Mouse (Mus musculus): ENCODE results near the gene N4bp3. TPM values are rescaled to one million over a fixed set of nuclear protein-coding genes. Genes with fewer than 3 reads are reported as not detected.
"Not testable (repeated sequence)": the region's sequence is repeated elsewhere in the genome, so short reads cannot be mapped to it uniquely, and the experiment has no call there.

N4bp3 gene
- total RNA-seq, 2 experiments from 2014 or later, result 11.8 to 15.0 TPM

- intact Hi-C loops (cut with DNase I), result loop anchor here (5.0 kb wide), 1 partner anchor 52 kb away; the partner anchor contains the start of gene 0610009B22Rik
- peak; percentile 95 to 97 for DNase-seq (ENCODE audit: low spot score in 2 of 2)
These were observed 14.9 kb downstream of the N4bp3 start, which contains the start of gene Rmnd5b for GRCm38 (mm10) chr11:51635525-51636322. TSS of gene Rmnd5b (minus strand) at chr11:51635896.

GRCm38 (mm10) chr11:51635127-51635524, 15.5 kb downstream of the N4bp3 start:
- intact Hi-C loops (cut with DNase I), result loop anchor here (5.0 kb wide), 1 partner anchor 52 kb away; the partner anchor contains the start of gene 0610009B22Rik
- DNase-seq (ENCODE audit: low spot score in 2 of 2), result no peak

DNA sequence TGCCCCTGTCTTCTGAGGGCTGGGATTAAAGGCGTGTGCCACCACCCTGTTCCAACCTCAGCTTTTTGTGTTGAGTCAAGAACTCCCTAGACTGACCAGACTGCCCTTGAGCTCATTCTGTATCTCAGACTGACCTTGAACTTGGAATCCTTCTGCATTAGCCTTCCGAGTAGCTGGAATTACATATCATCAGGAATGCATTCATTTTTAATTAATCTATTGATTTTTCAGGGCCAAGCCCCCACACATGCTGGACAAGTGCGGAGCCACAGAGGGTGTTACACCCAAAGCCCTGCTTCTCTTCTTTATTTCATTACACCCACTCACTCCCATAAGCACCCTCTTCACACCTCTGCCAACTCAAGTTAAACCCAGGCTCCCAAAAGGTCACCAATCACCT, 16.9 kb downstream of the N4bp3 start:
- intact Hi-C loops (cut with DNase I), result no loop called here

DNA sequence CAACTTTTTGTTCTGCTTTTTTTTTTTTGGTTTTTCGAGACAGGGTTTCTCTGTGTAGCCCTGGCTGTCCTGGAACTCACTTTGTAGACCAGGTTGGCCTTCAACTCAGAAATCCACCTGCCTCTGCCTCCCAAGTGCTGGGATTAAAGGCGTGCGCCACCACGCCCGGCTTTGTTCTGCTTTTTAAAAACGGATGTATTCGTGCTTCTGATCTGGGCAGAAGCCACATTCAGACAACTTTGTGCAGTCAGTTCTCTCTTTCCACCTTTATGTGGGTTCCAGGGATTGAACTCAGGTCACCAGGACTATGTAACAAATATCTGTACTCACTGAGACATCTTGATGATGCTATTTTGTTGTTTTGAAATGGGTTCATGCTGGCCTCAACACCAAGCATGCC, 17.4 kb downstream of the N4bp3 start:
- DNase-seq (ENCODE audit: low spot score in 2 of 2); intact Hi-C loops (cut with DNase I): not testable (repeated sequence)

More for the DNA sequence above, 16.9 kb downstream of the N4bp3 start:
- no peak for DNase-seq (ENCODE audit: low spot score in 2 of 2)

DNA sequence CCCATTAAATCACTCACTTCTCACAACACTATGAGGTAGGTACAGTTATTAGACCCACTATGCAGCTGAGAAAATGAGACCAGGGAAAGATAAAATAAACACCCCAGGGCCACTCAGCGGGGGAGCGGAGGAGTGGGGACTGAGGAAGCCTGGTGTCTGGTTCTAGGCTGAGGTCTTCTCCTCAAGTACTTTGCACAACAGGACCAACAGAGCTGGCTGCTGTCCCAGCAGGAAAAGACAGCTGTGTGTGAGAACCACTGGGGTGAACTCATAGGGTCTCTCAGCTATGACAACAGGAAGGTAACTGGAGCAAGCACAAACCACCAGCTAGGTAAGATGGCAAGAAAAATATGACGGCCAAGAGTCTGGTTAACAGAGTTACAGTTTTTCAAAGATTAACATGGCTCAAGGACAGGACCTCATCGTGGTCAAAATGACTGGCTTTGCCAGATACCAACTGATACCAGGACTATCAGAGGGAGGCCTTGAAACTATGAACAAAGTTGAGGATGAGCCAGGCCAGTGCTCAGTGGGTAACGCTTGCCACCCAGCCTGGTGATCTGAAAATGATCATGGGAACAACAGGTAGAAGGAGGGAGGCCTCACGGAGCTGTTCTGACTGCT, 18.4 kb downstream of the N4bp3 start:
- DNase-seq (ENCODE audit: low spot score in 2 of 2), result no peak
- intact Hi-C loops (cut with DNase I), result no loop called here

GRCm38 (mm10) chr11:51629651-51630314, 20.9 kb downstream of the N4bp3 start:
- intact Hi-C loops (cut with DNase I), result no loop called here
- DNase-seq (ENCODE audit: low spot score in 2 of 2), result peak; percentile 64 to 72

DNA sequence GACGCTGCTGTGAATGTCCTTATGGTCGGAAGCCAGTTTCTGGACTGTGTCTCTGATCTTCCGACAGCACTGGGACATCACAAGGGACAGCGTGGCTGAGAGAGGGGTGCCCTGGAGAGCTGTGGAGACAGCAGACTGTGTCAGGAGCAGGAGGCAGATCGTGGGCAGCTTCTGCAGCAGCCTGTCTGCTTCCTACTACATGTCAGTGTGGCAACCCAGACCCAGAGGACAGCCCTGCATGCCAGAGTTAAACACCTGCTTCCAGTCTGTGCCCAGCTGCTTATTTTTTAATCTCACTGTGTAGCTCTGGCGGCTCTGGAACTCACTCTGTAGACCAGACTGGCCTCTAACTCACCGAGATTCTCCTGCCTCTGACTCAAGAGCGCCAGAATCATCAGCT, 22.7 kb downstream of the N4bp3 start:
- intact Hi-C loops (cut with DNase I), result no loop called here
- no peak for DNase-seq (ENCODE audit: low spot score in 2 of 2)

DNA sequence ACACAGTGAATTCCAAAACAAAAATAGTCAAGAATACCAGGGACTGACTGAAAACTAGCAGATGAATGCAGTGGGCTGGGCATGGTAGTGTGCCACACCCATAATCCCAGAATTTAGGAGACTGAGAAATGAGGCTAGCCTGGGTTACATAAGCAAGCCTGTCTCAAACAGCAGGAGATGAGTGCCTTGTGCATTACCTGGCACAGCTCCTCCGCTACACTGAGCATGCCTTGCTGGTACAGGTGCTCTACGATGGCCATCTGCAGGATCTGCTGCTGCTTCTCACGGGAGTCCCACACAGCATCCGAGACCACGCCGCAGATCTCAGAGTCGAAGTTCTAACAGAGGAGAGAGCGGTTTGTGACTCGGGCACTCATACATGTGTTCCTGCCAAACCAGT, 23.2 kb downstream of the N4bp3 start:
- peak in 1 of 2 experiments; percentile 44 for DNase-seq (ENCODE audit: low spot score in 2 of 2)
- intact Hi-C loops (cut with DNase I), result no loop called here

DNA sequence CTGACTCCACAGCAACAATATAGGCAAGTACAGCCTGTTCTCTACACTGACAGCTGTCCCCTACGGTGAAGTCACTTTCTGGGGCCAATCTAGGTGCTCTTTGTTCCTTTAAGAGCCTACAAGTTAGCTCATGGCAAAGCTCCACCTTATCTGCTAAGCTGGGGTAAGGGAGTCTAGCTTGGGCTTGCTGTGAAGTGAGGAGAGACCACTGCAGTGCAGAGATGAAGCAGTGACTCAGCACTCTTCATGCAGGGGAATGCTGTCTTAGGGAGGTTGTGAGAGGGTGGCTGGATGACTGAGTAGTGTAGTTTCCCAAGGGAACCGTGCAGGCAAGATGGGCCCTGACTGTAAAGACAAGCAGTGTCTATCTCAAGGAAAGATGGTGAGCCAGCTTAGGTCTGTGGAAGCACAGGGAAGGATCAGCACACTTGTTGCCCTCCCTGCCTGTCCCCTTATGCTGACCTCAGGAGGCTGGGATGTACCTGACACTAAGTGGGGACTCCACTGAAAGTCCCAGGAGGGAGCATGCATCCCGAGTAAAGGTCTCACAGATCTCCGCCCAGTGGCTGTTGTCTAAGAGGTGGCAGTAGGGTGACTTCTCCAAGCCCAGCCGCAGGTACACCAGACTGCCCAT, 25.3 kb downstream of the N4bp3 start:
- intact Hi-C loops (cut with DNase I), result no loop called here
- no peak for DNase-seq (ENCODE audit: low spot score in 2 of 2)

DNA sequence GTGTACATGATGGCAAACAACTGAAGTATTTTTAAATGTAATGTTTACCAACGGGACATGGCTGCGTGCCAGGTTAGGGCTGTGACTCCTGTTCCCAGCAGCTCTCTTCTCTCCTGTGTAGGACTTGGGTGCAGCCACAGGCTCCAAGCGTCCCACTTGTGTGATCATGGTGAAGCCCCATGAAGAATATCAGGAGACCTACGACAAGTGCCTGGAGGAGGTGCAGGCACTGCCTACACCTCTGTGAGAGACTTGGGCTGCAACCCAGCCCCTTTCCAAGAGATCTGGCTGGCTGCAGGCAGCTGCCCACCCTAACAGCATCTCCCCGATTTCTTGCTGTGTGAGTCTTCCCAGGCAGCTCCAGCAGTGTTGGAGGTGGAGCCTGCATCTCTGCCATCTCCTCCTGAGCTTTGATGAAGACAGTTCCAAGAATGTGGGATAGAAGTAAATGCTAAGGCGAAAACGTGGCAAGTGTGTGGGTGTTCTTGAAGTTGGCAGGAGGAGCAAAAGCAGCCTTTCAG, 27.6 kb downstream of the N4bp3 start:
- intact Hi-C loops (cut with DNase I), result no loop called here
- DNase-seq (ENCODE audit: low spot score in 2 of 2), result peak; percentile 77 to 82

GRCm38 (mm10) chr11:51621776-51622175, 28.9 kb downstream of the N4bp3 start:
- no peak for DNase-seq (ENCODE audit: low spot score in 2 of 2)
- intact Hi-C loops (cut with DNase I), result no loop called here

DNA sequence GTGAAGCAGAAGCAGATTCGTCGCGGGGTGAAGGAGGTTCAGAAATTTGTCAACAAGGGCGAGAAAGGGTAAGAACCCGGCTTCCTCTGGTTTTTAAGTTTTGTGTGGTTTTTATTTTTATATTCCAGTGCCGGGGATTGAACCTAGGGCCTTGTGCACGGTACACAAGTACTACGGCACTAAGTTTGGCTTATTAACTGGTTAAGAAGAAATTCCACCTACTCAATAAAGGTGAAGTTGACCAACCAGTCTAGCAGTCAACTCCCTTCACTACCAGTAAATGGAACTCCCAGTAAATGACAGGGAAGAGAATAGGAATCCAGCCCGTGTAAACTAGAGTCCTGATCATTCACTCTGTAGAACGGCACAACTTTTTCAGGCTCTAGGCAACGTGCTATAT, 30.6 kb downstream of the N4bp3 start:
- intact Hi-C loops (cut with DNase I), result no loop called here
- DNase-seq (ENCODE audit: low spot score in 2 of 2), result no peak

GRCm38 (mm10) chr11:51619409-51620060, 31.1 kb downstream of the N4bp3 start, which contains the start of gene Nhp2:
TSS of gene Nhp2 (plus strand) at chr11:51619735.
- intact Hi-C loops (cut with DNase I), result no loop called here

DNA sequence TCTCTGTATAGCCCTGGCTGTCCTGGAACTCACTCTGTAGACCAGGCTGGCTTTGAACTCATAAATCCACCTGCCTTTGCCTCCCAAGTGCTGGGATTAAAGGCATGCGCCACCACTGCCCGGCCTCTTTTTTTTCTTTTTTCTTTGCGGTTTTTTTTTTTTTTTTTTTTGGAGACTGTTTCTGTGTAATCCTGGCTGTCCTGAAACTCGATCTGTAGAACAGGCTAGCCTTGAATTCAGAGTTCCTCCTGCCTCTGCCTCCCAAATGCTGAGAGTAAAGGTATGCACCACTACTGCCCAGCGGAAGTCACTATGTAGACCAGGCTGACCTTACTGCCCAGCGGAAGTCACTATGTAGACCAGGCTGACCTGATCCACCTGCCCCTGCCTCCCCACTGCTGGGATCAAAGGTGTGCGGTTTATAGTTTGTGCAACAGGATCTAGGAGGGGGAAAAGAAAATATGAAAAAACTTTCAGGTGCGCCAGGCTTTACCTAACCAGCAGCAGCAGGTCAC, 31.7 kb downstream of the N4bp3 start:
- intact Hi-C loops (cut with DNase I), result no loop called here
- DNase-seq (ENCODE audit: low spot score in 2 of 2), result no peak

More at GRCm38 (mm10) chr11:51619409-51620060, 31.1 kb downstream of the N4bp3 start, which contains the start of gene Nhp2:
- DNase-seq (ENCODE audit: low spot score in 2 of 2), result peak; percentile 85 to 86

GRCm38 (mm10) chr11:51617693-51618092, 32.9 kb downstream of the N4bp3 start:
- intact Hi-C loops (cut with DNase I), result loop anchor here (1.0 kb wide), 1 partner anchor 64 kb away; no protein-coding TSS in a partner anchor
- DNase-seq (ENCODE audit: low spot score in 2 of 2), result peak; percentile 44 to 69

GRCm38 (mm10) chr11:51616113-51616512, 34.5 kb downstream of the N4bp3 start:
- intact Hi-C loops (cut with DNase I); DNase-seq (ENCODE audit: low spot score in 2 of 2): not testable (repeated sequence)

- intact Hi-C loops (cut with DNase I), result no loop called here
- peak in 1 of 2 experiments; percentile 31 for DNase-seq (ENCODE audit: low spot score in 2 of 2)
These were observed 35.0 kb downstream of the N4bp3 start for GRCm38 (mm10) chr11:51615601-51616000.

DNA sequence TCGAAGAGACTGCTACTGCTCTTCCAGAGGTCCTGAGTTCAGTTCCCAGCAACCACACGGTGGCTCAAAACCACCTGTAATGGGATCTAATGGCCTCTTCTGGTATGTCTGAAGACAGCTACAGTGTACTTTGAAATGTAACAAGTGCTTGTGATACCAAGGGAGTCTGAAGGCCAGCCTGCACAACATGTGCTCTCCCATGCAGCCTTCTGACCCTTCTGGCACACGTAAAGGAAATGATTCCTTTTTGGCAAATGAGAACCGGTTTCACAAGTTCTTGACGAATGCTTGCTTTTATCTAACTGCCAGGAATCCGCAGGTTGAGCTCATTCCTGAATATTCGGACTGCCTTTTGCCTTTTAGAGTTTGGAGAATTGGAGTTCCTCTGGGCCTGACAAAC, 35.5 kb downstream of the N4bp3 start:
- intact Hi-C loops (cut with DNase I), result no loop called here

DNA sequence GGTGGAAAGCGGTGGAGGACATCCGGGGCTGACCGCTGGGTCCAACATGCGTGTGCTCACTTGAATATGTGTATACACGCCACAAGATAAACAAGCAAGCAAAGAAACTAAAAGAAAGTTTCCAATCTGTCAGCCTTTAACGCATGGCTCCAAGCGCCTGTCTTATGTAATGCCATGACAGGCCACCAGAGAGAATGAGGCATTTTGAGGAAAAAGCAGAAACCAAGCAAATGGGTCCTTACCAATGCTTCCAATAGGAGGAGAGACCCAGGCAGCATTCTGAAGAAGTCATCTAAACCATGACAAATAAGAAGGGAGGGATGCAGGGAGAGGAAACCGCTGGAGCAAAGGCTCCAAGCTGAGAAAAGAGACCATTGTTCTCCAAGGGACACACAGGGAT, 36.4 kb downstream of the N4bp3 start:
- intact Hi-C loops (cut with DNase I), result no loop called here
- no peak for DNase-seq (ENCODE audit: low spot score in 2 of 2)

More for the DNA sequence above, 35.5 kb downstream of the N4bp3 start:
- DNase-seq (ENCODE audit: low spot score in 2 of 2), result no peak

Data from left cerebral cortex, postnatal 36 days (tissue).